Mouse (Mus musculus) heart, postnatal 0 days (tissue): ENCODE results near the gene Prdm16.

ENCODE experiments used
- CTCF ChIP-seq: IDR thresholded peaks from 2 replicates; pipeline ENCODE4 v1.5.1; 2016; ENCODE audit warnings: antibody characterized with exemption, control low read depth, low read depth
- EP300 ChIP-seq: IDR thresholded peaks from 2 replicates; pipeline ENCODE4 v1.6.1; 2016; ENCODE audit warnings: antibody characterized with exemption, low read depth

DNA sequence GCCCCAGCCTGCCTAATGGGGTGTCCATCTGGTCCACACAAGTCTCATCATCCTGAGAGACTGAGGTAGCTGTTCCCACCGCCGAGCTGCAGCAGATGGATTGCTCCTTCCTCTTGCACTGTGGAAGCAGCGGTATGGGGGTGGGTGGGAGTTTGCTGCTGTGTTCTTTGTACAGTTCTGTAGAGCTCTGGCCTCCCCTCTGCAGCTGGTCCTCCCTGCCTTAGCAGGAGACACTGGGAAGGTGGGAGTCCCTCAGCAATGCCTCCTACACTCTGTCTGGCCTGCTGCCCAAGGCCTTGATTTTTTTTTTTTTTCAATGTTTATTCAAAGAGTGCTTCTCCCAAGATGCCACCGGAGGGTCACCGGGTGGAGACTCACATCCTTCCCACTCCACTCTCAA is 235.3 kb downstream of the Prdm16 start:
- no peak for TF ChIP-seq CTCF
- no peak for TF ChIP-seq EP300
